Mouse (Mus musculus) heart, postnatal 14 days (tissue): ENCODE results near the gene Cul4a. TPM values are rescaled to one million over a fixed set of nuclear protein-coding genes. Genes with fewer than 3 reads are reported as not detected.

Experiments used
- DNase-seq, 2 experiments: peaks; one replicate each; pipeline ENCODE4 v3.0.0; 2021 to 2022
- intact Hi-C: fragments of 180-260 bp; cut with DNase I; formaldehyde crosslinking; loops from one replicate; pipeline ENCODE4 v1.15.1; 2025
- microRNA-seq, 2 experiments: library from miRNA; unstranded; fragments of <30 nt; microRNA quantifications; one replicate each; pipeline ENCODE4 v1.2.0; 2021 to 2022
- total RNA-seq, 2 experiments: library from RNA; stranded (reverse); gene quantifications; 2 replicates each; pipeline ENCODE4 v1.2.3; 2021

Cul4a gene
- total RNA-seq, 2 experiments from 2014 or later = 78.0 to 78.3 TPM

- intact Hi-C loops = no loop called here
- DNase-seq = no peak
These were observed 69.4 kb downstream of the Cul4a start for GRCm38 (mm10) chr8:13174811-13175210.

- no peak for DNase-seq
- intact Hi-C loops = no loop called here
These were observed 70.2 kb downstream of the Cul4a start for GRCm38 (mm10) chr8:13175650-13176049.

GRCm38 (mm10) chr8:13177173-13177852, 71.9 kb downstream of the Cul4a start:
- intact Hi-C loops = no loop called here

GRCm38 (mm10) chr8:13178137-13178536, 72.7 kb downstream of the Cul4a start:
- intact Hi-C loops = no loop called here
- no peak for DNase-seq

More at GRCm38 (mm10) chr8:13177173-13177852, 71.9 kb downstream of the Cul4a start:
- DNase-seq = no peak

GRCm38 (mm10) chr8:13179482-13179881, 74.1 kb downstream of the Cul4a start:
- intact Hi-C loops = no loop called here
- DNase-seq = no peak

- intact Hi-C loops = no loop called here
- no peak for DNase-seq
These were observed 74.5 kb downstream of the Cul4a start for GRCm38 (mm10) chr8:13179948-13180347.

- intact Hi-C loops = no loop called here
- no peak for DNase-seq
These were observed 75.0 kb downstream of the Cul4a start for GRCm38 (mm10) chr8:13180408-13180807.

GRCm38 (mm10) chr8:13180911-13181690, 75.7 kb downstream of the Cul4a start:
- DNase-seq = no peak
- intact Hi-C loops = no loop called here

GRCm38 (mm10) chr8:13181691-13181976, 76.2 kb downstream of the Cul4a start:
- intact Hi-C loops = no loop called here
- no peak for DNase-seq

GRCm38 (mm10) chr8:13186819-13187218, 81.4 kb downstream of the Cul4a start:
- intact Hi-C loops = no loop called here
- DNase-seq = no peak

- no peak for DNase-seq
- intact Hi-C loops = no loop called here
These were observed 81.8 kb downstream of the Cul4a start for GRCm38 (mm10) chr8:13187229-13187628.

- no peak for DNase-seq
- intact Hi-C loops = no loop called here
These were observed 82.2 kb downstream of the Cul4a start for GRCm38 (mm10) chr8:13187638-13188037.

- intact Hi-C loops = no loop called here
These were observed 82.7 kb downstream of the Cul4a start for GRCm38 (mm10) chr8:13188052-13188555.

GRCm38 (mm10) chr8:13188857-13189256, 83.4 kb downstream of the Cul4a start:
- no peak for DNase-seq
- intact Hi-C loops = no loop called here

More at GRCm38 (mm10) chr8:13188052-13188555, 82.7 kb downstream of the Cul4a start:
- no peak for DNase-seq

- intact Hi-C loops = no loop called here
- DNase-seq = no peak
These were observed 84.8 kb downstream of the Cul4a start for GRCm38 (mm10) chr8:13190235-13190634.

- intact Hi-C loops = no loop called here
- DNase-seq = no peak
These were observed 89.4 kb downstream of the Cul4a start for GRCm38 (mm10) chr8:13194818-13195217.

GRCm38 (mm10) chr8:13197493-13197892, 92.1 kb downstream of the Cul4a start:
- no peak for DNase-seq
- intact Hi-C loops = no loop called here

Small RNA genes lying within 50 kb of the gene (microRNA-seq; reads per million reads assigned to microRNA genes)
- 23.9 to 34.4 reads per million in 2 experiments for gene Mir1968
- gene Mir7065 = 0 reads per million in 2 experiments

Other genes starting within 250 kb of the Cul4a start
- gene Mcf2l, start 231.8 kb upstream of the Cul4a start, total RNA-seq = 100 to 1,000 TPM; 104 to 109 TPM
- under 1 TPM; 0.15 to 0.19 TPM for gene F7, start 79.6 kb upstream of the Cul4a start, total RNA-seq
- gene F10, start 68.3 kb upstream of the Cul4a start, total RNA-seq = under 1 TPM; 0.67 to 0.71 TPM
- not detected for gene Proz, start 44.7 kb upstream of the Cul4a start, total RNA-seq
- gene Pcid2, start 162 bp upstream of the Cul4a start, total RNA-seq = 10 to 100 TPM in 1 of 2 experiments, 1 to 10 TPM in 1; 8.8 to 10.7 TPM
- gene Lamp1, start 53.5 kb downstream of the Cul4a start, total RNA-seq = 100 to 1,000 TPM; 328 to 332 TPM
- 1 to 10 TPM; 2.8 to 2.9 TPM for gene Grtp1, start 95.0 kb downstream of the Cul4a start, total RNA-seq
- 100 to 1,000 TPM; 380 to 433 TPM for gene Adprhl1, start 148.5 kb downstream of the Cul4a start, total RNA-seq
- 10 to 100 TPM; 45.7 to 51.6 TPM for gene Dcun1d2, start 182.5 kb downstream of the Cul4a start, total RNA-seq
- gene Tmco3, start 182.6 kb downstream of the Cul4a start, total RNA-seq = 10 to 100 TPM; 22.0 to 26.6 TPM
- 10 to 100 TPM; 40.4 to 45.5 TPM for gene Tfdp1, start 233.1 kb downstream of the Cul4a start, total RNA-seq